ENCODE assay signal across 6 mouse cellular contexts in genomic region chr12:91788446-91788845, GRCm38 (mm10). TPM values are rescaled to one million over a fixed set of nuclear protein-coding genes. Genes with fewer than 3 reads are reported as not detected.
A peak's percentile ranks its signal among the peaks of the same experiment; 100 is the strongest.
DNase-seq lines count a peak whose midpoint lies in the region; ATAC-seq and TF ChIP-seq lines count a peak whose summit lies in the region.
"Not testable (repeated sequence)": the region's sequence is repeated elsewhere in the genome, so short reads cannot be mapped to it uniquely, and the experiment has no call there.

No protein-coding gene starts in this region.

- H3K27me3 ChIP-seq in ES-Bruce4 (ENCODE audit: control insufficient read depth, insufficient read depth, low read length, poor library complexity, severe bottlenecking); kidney, adult 2 months (replicated peaks; ENCODE audit: control insufficient read depth, insufficient read depth, low read length); liver, embryonic 14.5 days (ENCODE audit: control insufficient read depth, insufficient read depth, low read length); small intestine, adult 2 months (ENCODE audit: control insufficient read depth, insufficient read depth, low read length): not testable (repeated sequence)

- TF ChIP-seq POLR2A in ES-Bruce4 (IDR thresholded peaks at IDR 0.05; ENCODE audit: insufficient read depth, low read length); kidney, adult 2 months (IDR thresholded peaks at IDR 0.05; ENCODE audit: low read depth, low read length); small intestine, adult 2 months (IDR thresholded peaks at IDR 0.05; ENCODE audit: low read depth, low read length): not testable (repeated sequence)

- not testable (repeated sequence) for ATAC-seq in liver, embryonic 14.5 days (ENCODE audit: insufficient read depth)

- not testable (repeated sequence) for H3K4me3 ChIP-seq in ES-Bruce4 (ENCODE audit: low read depth, low read length); kidney, adult 2 months (ENCODE audit: insufficient read depth, low read depth, low read length); liver, embryonic 14.5 days (ENCODE audit: insufficient read depth in 1 of 2, low read depth in 2 of 2, low read length in 2 of 2); small intestine, adult 2 months (ENCODE audit: low read depth, low read length)

- H3K4me1 ChIP-seq in ES-Bruce4 (ENCODE audit: control insufficient read depth, insufficient read depth, low read length); kidney, adult 2 months (ENCODE audit: control insufficient read depth, insufficient read depth, low read length); liver, embryonic 14.5 days (replicated peaks; ENCODE audit: control insufficient read depth in 2 of 2, insufficient read depth in 2 of 2, low read length in 1 of 2); small intestine, adult 2 months (ENCODE audit: control insufficient read depth, insufficient read depth, insufficient read length, low read length): not testable (repeated sequence)

- TF ChIP-seq CTCF in ES-Bruce4 (IDR thresholded peaks at IDR 0.05; ENCODE audit: low read depth, low read length), result peak; percentile 8
- 0 out of 2 replicates have a peak, but pooled peaks have one; percentile 6 for TF ChIP-seq CTCF in kidney, adult 2 months (conservative IDR thresholded peaks at IDR 0.05; ENCODE audit: insufficient read depth, insufficient read length, low read depth, low read length)
- peak; percentile 48; the same call in 1 of the 2 replicates for TF ChIP-seq CTCF in liver, embryonic 14.5 days (IDR thresholded peaks at IDR 0.05; ENCODE audit: low read depth)
- TF ChIP-seq CTCF in small intestine, adult 2 months (IDR thresholded peaks at IDR 0.05; ENCODE audit: extremely low read depth, insufficient read length, insufficient replicate concordance, low read depth, low read length), result peak; percentile 18; the same call in 1 of the 2 replicates

- TF ChIP-seq EP300 in ES-Bruce4 (IDR thresholded peaks at IDR 0.05; ENCODE audit: insufficient read depth, low read depth, low read length); liver, embryonic 14.5 days (IDR thresholded peaks at IDR 0.05; ENCODE audit: low read depth): not testable (repeated sequence)

- WGBS in kidney, adult 2 months, result 73% methylated on average over 3 of the region's 3 CpGs
- 51% methylated on average over 3 of the region's 3 CpGs for WGBS in liver, embryonic 14.5 days (ENCODE audit: insufficient replicate concordance)
- 53% methylated on average over 3 of the region's 3 CpGs for WGBS in small intestine, adult 2 months

- not testable (repeated sequence) for H3K27ac ChIP-seq in ES-Bruce4 (ENCODE audit: insufficient read depth, low read length); kidney, adult 2 months (ENCODE audit: insufficient read depth, low read depth, low read length); liver, embryonic 14.5 days; small intestine, adult 2 months (ENCODE audit: insufficient read depth, low read depth, low read length)

- not testable (repeated sequence) for H3K36me3 ChIP-seq in ES-Bruce4 (ENCODE audit: control insufficient read depth, insufficient read depth, low read length, poor library complexity, severe bottlenecking); kidney, adult 2 months (ENCODE audit: control insufficient read depth, insufficient read depth, low read length); liver, embryonic 14.5 days (replicated peaks; ENCODE audit: control insufficient read depth, insufficient read depth, low read depth); small intestine, adult 2 months (ENCODE audit: control insufficient read depth, insufficient read depth, low read length)

- H3K9ac ChIP-seq in ES-Bruce4 (ENCODE audit: low read depth, poor library complexity, severe bottlenecking); liver, embryonic 14.5 days (replicated peaks): not testable (repeated sequence)

- peak; percentile 62 for DNase-seq in CD4-positive, CD25-positive, alpha-beta regulatory T cell, adult 2 months (ENCODE audit: low read depth, low spot score)
- DNase-seq in ZHBTc4 (ENCODE audit: low read depth, low spot score), result peak; percentile 61
- DNase-seq in kidney, adult 2 months; liver, embryonic 14.5 days (ENCODE audit: low read depth in 3 of 3, low spot score in 3 of 3): not testable (repeated sequence)

- not testable (repeated sequence) for H3K9me3 ChIP-seq in ES-Bruce4 (replicated peaks; ENCODE audit: control insufficient read depth, insufficient read depth, low read length, poor library complexity, severe bottlenecking); liver, embryonic 14.5 days (ENCODE audit: control insufficient read depth, low read length)

- H3K4me2 ChIP-seq in liver, embryonic 14.5 days (ENCODE audit: low read depth), result not testable (repeated sequence)

RNA-seq across cellular contexts. Expression of gene Ston2, which starts 0.3 kb away (rescaled TPM):
- polyA plus RNA-seq in ES-Bruce4 (2011; ENCODE audit: insufficient read depth, insufficient read length, low read depth, missing spikeins), result 21.8 and 24.0 TPM in 2 replicates
- 23.3 and 42.8 TPM in 2 replicates for polyA plus RNA-seq in kidney, adult 2 months (2012; rRNA removed)
- 21.6 and 26.6 TPM in 2 replicates for polyA plus RNA-seq in liver, embryonic 14.5 days (2012; rRNA removed)
- 15.4 and 16.9 TPM in 2 replicates for polyA plus RNA-seq in liver, embryonic 14.5 days (2014; fragmentation: Nextera tagmentation; extraction: Ambion mirVana)
- 5.9 and 13.1 TPM in 2 replicates for polyA plus RNA-seq in small intestine, adult 2 months (2012; rRNA removed)
